Mouse (Mus musculus) stomach, embryonic 15.5 days (tissue): Measurements from ENCODE around the gene Immp2l. TPM values are rescaled to one million over a fixed set of nuclear protein-coding genes. Genes with fewer than 3 reads are reported as not detected.

ENCODE experiments used
- ATAC-seq: fragments of 200-750 bp; cut with Nextera tagmentation; 2 replicates; pipeline ENCODE4 v1.8.0; 2017; ENCODE audit warnings: low read depth, moderate number of reproducible peaks, moderate TSS enrichment; ENCODE audit not compliant: insufficient read depth, low FRiP score
- H3K27ac ChIP-seq: fragments of 300-500 bp; sonication (generic); 2 replicates; pipeline ENCODE4 v1.5.1; 2015; ENCODE audit warnings: mild to moderate bottlenecking, inconsistent platforms
- H3K27me3 ChIP-seq: fragments of 300-500 bp; sonication (generic); replicated peaks from 2 replicates; pipeline ENCODE4 v1.6.1; 2015; ENCODE audit warnings: inconsistent platforms
- H3K36me3 ChIP-seq: fragments of 300-500 bp; sonication (generic); 2 replicates; pipeline ENCODE4 v1.6.1; 2015; ENCODE audit warnings: inconsistent platforms
- H3K4me1 ChIP-seq: fragments of 300-500 bp; sonication (generic); 2 replicates; pipeline ENCODE4 v1.6.1; 2015; ENCODE audit warnings: inconsistent platforms
- H3K4me2 ChIP-seq: fragments of 300-500 bp; sonication (generic); 2 replicates; pipeline ENCODE4 v1.6.1; 2015; ENCODE audit warnings: mild to moderate bottlenecking, inconsistent platforms
- H3K4me3 ChIP-seq: fragments of 300-500 bp; sonication (generic); replicated peaks from 2 replicates; pipeline ENCODE4 v1.5.1; 2015; ENCODE audit warnings: inconsistent platforms
- H3K9ac ChIP-seq: fragments of 300-500 bp; sonication (generic); 2 replicates; pipeline ENCODE4 v1.6.1; 2015; ENCODE audit warnings: inconsistent platforms
- H3K9me3 ChIP-seq: fragments of 300-500 bp; sonication (generic); 2 replicates; pipeline ENCODE4 v1.6.1; 2016; ENCODE audit warnings: inconsistent platforms
- WGBS: fragments of 180-500 bp; shearing (Covaris S2); methylation state at CpG from one replicate; pipeline ENCODE4 v1.1.7; 2015; 5-methylcytosine and 5-hydroxymethylcytosine counted together
- polyA plus RNA-seq: library from polyadenylated mRNA; unstranded; fragments of >200 nt; fragmentation: Nextera tagmentation; extraction: Ambion mirVana; gene quantifications from 2 replicates; pipeline ENCODE4 v1.2.1, GENCODE M21; 2015

Immp2l gene
- polyA plus RNA-seq, 1 experiment from 2014 or later: 15.6 TPM

DNA sequence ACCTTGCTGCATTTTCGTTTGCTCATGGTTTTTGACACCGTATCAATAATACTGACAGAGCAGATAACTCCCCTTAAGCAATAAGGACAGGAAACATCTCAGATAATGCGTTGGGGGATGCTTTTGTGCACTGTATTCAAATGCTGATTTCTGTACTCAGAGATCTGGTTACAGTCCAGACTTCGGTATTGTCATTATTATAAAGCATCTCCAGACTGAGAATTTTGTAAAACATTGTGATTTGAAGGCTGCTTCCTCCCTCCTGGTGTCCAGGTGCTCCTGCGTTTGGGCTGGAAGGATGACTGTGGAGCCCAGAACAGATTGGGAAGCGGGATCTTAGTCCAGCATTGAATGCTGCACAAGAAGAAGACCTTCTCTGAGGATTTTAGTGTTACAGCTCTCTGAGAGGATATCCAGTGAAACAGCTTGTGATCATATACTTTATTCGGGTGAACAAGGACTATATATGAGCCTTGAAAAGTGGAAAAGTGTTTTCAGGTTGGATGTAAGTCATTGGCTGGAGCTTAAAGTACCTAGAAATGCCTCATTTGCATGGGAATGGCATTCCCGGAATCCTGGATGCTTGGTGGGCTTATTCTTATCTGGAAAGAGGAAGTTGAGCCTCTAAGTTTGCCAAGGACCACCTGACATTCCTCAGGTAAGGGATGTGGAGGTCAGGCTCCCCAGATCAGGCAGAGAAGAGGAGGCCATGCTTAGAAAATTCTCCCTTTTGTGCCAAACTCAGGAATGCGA, 28.1 kb upstream of the Immp2l start:
- H3K36me3 ChIP-seq: no peaks in the 10 kb centered on the region
- no peaks in the 10 kb centered on the region for H3K4me1 ChIP-seq
- no peak overlapping the region for H3K4me2 ChIP-seq
- H3K9ac ChIP-seq: no peak overlapping the region
- 71% methylated on average over 9 of the region's 9 CpGs for WGBS
- H3K9me3 ChIP-seq: no peaks in the 10 kb centered on the region
- ATAC-seq: no peak
- no peak overlapping the region for H3K4me3 ChIP-seq
- no peaks in the 10 kb centered on the region for H3K27me3 ChIP-seq
- no peak overlapping the region for H3K27ac ChIP-seq

DNA sequence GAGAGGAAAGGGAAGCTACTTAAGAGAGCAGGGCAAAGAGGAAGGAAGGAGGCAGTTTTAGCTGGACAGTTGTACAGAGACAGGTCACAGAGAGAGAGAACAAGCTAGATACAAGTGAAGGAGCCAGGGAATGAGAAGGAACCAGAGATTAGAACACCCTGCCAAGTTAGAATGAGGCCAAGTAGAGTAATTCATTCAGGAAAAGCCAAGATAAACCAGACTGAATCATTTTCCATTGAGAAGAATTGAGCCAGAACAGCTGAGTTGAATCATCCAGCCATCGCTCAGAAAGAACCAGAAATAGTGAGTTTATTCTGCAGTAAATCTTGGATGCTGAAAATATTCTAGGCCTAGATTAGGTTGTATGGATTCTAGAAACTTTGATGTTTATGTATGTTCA, 1.4 kb upstream of the Immp2l start:
- Histone ChIP-seq H3K36me3 (no peaks in the 10 kb centered on the region), H3K4me1 (no peaks in the 10 kb centered on the region), H3K4me2 (no peak overlapping the region), H3K27me3 (no peaks in the 10 kb centered on the region), H3K9ac (no peak overlapping the region), H3K4me3 (no peak overlapping the region), H3K9me3 (no peaks in the 10 kb centered on the region), H3K27ac (no peak overlapping the region; the same call in 1 of the 2 replicates)
- WGBS: 74% methylated on average over 1 of the region's 1 CpGs
- no peak for ATAC-seq

DNA sequence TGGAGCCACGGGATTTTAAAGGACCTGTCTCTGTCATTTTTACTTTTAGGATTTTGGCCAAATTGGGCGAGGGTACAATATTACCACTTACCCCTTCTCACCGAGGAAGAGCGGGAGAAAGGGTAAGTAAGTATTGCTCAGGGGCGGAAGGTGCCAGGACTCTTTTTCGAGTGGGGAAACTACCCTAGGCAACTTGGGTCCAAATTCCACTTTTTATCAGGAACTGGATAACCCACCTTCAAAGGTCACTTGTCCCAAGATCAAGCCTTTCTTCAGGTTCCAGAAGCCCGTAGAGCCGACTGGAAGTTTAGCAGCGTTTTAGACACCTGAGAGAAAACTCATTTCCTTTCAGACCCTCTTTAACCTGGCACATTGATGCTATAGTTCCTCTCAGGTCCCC, 622 bp downstream of the Immp2l start:
- Histone ChIP-seq H3K4me1 (no peaks in the 10 kb centered on the region), H3K4me2 (peak overlapping the region; percentile 85), H3K9me3 (no peaks in the 10 kb centered on the region), H3K36me3 (no peaks in the 10 kb centered on the region), H3K27me3 (no peaks in the 10 kb centered on the region), H3K27ac (peak overlapping the region; percentile 68; the same call in 1 of the 2 replicates), H3K9ac (peak overlapping the region; percentile 85), H3K4me3 (peak overlapping the region; percentile 79)
- ATAC-seq: 0 out of 2 replicates have a peak, but pooled peaks have one; percentile 5
- 11% methylated on average over 9 of the region's 9 CpGs for WGBS

DNA sequence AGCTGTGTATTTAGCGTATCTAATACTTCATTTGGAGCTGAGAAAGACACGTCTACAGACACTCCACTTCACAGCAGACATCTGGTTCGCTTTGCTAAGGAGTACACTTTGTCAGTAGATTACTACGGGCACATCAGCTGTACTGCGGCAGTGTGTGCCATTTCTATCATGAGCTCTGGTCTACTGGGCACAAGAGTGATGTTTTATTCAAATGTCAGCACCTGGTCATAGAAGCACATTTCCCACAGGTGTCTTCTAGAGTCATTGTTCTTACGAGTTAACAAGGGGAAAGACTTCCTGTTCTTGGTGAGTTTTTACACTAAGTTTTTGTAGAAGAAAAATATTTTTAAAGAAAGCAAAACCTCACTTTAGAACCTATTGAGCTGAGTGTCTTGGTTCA, 3.6 kb downstream of the Immp2l start:
- Histone ChIP-seq H3K27ac (no peak overlapping the region), H3K4me1 (no peaks in the 10 kb centered on the region), H3K9me3 (no peaks in the 10 kb centered on the region), H3K4me3 (no peak overlapping the region), H3K9ac (no peak overlapping the region), H3K27me3 (no peaks in the 10 kb centered on the region), H3K36me3 (no peaks in the 10 kb centered on the region), H3K4me2 (no peak overlapping the region)
- ATAC-seq: no peak
- 76% methylated on average over 6 of the region's 6 CpGs for WGBS

DNA sequence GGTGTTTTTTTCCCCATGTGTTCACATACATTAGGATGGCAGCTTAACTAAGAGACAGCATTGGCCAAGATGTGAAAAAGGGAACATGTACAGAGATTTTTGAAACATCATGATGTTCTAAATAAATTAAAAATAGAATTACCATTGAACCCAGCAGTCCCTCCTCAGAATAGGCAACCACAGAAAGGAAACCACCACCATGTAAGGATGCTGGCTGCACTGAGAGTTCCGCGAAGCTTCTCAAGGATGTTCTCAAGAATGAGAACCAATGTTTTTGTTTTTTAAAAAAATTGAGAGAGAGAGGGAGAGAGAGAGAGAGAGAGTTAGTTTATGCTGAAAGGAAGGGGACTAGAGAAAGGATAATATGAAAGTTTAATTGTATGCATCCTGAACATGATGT, 7.2 kb downstream of the Immp2l start:
- no peak overlapping the region for H3K27ac ChIP-seq
- no peak overlapping the region for H3K4me2 ChIP-seq
- no peaks in the 10 kb centered on the region for H3K9me3 ChIP-seq
- no peak overlapping the region for H3K9ac ChIP-seq
- no peaks in the 10 kb centered on the region for H3K27me3 ChIP-seq
- H3K36me3 ChIP-seq: no peaks in the 10 kb centered on the region
- no peaks in the 10 kb centered on the region for H3K4me1 ChIP-seq
- H3K4me3 ChIP-seq: no peak overlapping the region
- no peak for ATAC-seq
- WGBS: 93% methylated on average over 2 of the region's 2 CpGs

DNA sequence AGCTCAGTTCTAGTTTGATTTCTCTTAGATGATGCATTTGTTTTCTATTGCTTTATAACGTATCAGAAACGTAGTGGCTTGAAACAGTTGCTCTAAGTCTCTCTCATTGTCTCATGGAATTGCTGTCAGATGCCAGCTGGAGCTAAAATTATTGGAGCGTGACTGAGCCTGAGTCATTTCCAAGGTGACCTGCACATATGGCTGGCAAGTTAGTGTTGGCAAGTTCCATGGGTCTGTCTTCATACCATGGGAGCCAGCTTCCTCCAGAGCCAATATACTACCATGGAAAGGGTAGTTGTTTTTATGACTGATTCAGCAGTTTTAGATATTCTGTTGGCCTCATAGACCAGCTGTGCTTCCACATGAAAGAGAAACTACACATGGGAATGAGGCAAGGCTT, 9.3 kb downstream of the Immp2l start:
- no peak overlapping the region for H3K9ac ChIP-seq
- ATAC-seq: no peak
- H3K4me1 ChIP-seq: no peaks in the 10 kb centered on the region
- no peak overlapping the region for H3K27ac ChIP-seq
- no peaks in the 10 kb centered on the region for H3K27me3 ChIP-seq
- H3K9me3 ChIP-seq: no peaks in the 10 kb centered on the region
- no peaks in the 10 kb centered on the region for H3K36me3 ChIP-seq
- H3K4me2 ChIP-seq: no peak overlapping the region
- WGBS: 92% methylated on average over 3 of the region's 3 CpGs
- no peak overlapping the region for H3K4me3 ChIP-seq

DNA sequence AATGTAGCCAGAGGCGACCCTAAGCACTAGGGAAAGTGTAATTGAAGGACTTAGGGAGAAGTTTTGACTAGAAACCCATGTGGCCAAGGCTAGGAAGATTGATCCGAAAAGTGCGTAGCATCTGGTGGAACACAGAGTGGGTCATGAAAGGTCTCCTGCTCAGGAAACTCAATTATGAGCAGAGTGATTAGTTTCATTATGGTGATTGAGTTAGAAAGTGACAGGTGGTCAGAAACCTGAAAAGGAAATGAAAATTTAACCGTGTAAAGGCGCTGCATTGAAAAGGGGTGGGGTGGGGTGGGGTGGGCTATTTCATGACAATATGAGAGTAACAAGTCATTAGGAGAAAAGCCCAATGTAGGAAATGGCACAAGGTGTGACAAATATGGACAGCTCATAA, 15.9 kb downstream of the Immp2l start:
- no peak overlapping the region for H3K4me3 ChIP-seq
- H3K4me2 ChIP-seq: no peak overlapping the region
- no peak for ATAC-seq
- no peaks in the 10 kb centered on the region for H3K36me3 ChIP-seq
- H3K9me3 ChIP-seq: no peaks in the 10 kb centered on the region
- WGBS: 79% methylated on average over 5 of the region's 5 CpGs
- H3K4me1 ChIP-seq: no peaks in the 10 kb centered on the region
- H3K9ac ChIP-seq: no peak overlapping the region
- no peaks in the 10 kb centered on the region for H3K27me3 ChIP-seq
- H3K27ac ChIP-seq: no peak overlapping the region

DNA sequence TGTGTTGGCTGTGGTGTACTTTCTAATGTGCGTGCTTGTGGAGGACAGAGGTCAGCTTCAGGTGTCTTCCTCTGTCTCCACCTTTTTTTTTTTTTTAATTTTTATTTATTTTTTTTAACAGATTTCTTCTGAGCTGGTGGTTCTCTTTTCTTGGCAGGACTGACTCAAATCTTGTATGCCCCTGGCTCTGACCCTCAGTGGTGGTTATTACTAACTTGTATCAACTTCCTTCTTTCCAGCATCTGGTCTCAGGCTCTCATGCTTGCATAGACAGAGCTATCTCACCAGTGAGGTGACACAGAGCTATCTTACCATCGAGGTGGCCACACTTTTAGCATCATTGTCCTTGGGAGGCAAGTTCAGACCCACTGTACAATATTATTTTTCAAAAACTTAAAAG, 17.8 kb downstream of the Immp2l start:
- H3K27me3 ChIP-seq: no peaks in the 10 kb centered on the region
- H3K36me3 ChIP-seq: no peaks in the 10 kb centered on the region
- no peak overlapping the region for H3K27ac ChIP-seq
- H3K9me3 ChIP-seq: no peaks in the 10 kb centered on the region
- no peak for ATAC-seq
- no peak overlapping the region for H3K9ac ChIP-seq
- H3K4me3 ChIP-seq: no peak overlapping the region
- 84% methylated on average over 2 of the region's 2 CpGs for WGBS
- no peak overlapping the region for H3K4me2 ChIP-seq
- no peaks in the 10 kb centered on the region for H3K4me1 ChIP-seq

DNA sequence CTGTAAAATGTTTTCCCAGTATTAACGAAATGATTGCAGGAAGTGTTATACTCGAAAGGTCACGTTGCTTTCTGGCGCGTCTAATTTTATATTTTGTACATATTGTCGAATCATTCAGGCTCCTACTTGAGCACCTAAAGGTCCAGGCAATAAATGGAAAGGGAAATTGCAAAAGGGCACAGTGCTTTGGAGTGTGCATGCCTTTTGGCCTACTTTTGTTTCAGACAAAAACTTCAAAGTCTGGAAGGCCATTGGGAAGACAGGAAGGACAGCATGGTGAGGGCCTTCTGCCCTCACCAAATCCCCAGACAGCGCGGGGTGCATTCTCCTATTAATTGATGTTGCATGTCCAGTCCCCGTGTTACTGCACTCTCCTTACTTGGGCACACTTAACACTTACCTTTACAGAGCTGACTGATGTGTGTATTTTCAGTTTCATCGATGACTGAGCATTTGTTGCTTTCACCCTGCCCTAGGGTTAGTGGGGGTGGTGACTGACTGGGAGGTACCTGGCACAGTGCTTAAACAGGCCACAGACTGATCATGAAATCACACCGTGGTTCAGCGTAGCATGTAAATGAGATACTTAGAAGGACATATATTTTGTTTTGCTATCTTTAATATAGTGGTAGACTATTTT, 20.7 kb downstream of the Immp2l start:
- 83% methylated on average over 12 of the region's 12 CpGs for WGBS
- Histone ChIP-seq H3K27me3 (no peaks in the 10 kb centered on the region), H3K36me3 (no peaks in the 10 kb centered on the region), H3K9me3 (no peaks in the 10 kb centered on the region), H3K27ac (no peak overlapping the region), H3K4me1 (no peaks in the 10 kb centered on the region), H3K9ac (no peak overlapping the region), H3K4me2 (no peak overlapping the region), H3K4me3 (no peak overlapping the region)
- no peak for ATAC-seq

DNA sequence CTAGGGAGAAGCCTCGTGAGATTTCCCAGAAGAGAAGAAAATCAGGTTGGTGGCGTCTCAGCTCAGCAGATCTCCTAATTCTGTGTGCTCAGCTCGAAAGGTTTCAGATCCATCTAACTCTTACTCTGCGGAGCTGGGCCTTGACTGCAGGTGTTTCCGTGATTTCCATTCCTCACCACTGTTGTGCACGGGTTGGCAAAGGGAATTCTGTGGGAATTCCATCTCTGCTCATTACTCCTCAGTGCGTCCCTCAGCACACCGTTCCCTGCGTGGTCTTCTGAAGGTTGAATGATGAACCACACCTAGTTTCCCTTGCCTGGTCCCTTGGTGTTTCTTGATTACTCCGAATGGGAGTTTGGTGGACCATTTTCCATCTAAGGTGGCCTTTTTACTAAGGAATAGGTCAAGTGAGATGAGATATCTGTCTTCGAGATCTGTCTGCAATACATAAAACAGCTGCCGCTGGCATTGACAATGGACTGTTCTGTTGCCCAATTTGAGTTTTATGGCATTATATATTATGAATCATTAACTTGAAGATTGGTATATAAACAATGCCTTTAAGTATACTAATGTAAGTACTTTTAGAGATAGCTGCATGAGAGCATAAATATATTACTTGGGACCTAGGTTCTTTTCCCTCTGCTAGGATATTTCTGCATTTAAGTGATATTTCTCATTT, 23.3 kb downstream of the Immp2l start:
- no peak for ATAC-seq
- no peaks in the 10 kb centered on the region for H3K36me3 ChIP-seq
- no peaks in the 10 kb centered on the region for H3K4me1 ChIP-seq
- no peaks in the 10 kb centered on the region for H3K9me3 ChIP-seq
- 82% methylated on average over 12 of the region's 12 CpGs for WGBS
- H3K9ac ChIP-seq: no peak overlapping the region
- H3K4me3 ChIP-seq: no peak overlapping the region
- H3K4me2 ChIP-seq: no peak overlapping the region
- no peaks in the 10 kb centered on the region for H3K27me3 ChIP-seq
- no peak overlapping the region for H3K27ac ChIP-seq

DNA sequence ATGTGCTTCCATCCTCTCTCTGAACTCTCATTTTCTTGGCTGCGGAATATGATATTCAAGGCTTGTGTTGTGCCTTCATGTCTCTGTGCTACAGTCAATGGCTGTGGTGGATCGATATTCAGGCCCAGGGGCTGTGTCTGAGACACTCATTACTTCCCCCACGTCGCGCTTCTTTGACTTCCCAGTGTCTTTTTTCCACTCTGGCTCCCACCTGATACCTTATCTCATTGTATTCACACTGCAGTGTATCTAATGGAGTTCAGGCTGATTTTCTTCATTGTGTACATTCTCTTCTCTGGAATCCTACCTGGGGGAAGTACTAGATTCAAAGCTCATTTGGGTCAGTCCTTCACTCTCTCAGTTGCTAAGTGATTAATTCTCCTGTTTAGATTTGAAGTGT, 27.1 kb downstream of the Immp2l start:
- no peak overlapping the region for H3K9ac ChIP-seq
- H3K4me2 ChIP-seq: no peak overlapping the region
- no peak overlapping the region for H3K27ac ChIP-seq
- no peaks in the 10 kb centered on the region for H3K4me1 ChIP-seq
- H3K9me3 ChIP-seq: no peaks in the 10 kb centered on the region
- H3K36me3 ChIP-seq: no peaks in the 10 kb centered on the region
- no peaks in the 10 kb centered on the region for H3K27me3 ChIP-seq
- no peak for ATAC-seq
- H3K4me3 ChIP-seq: no peak overlapping the region
- WGBS: 73% methylated on average over 5 of the region's 5 CpGs

DNA sequence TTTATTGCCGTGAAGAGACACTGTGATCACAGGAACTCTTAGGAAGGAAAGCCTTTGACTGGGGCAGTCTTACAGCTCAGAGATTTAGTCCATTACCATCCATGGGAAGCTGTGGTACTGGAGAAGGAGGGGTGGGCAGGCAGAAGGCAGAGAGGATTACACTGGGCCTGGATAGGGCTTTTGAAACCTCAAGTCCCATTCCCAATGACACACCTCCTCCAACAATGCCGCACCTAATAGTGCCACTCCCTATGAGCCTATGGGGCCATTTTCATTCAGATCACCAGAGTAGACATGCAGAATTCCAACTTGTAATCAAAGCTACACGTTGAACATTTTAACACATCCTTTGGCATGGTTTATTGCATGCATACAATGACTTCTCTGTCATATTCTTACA, 29.0 kb downstream of the Immp2l start:
- no peak overlapping the region for H3K9ac ChIP-seq
- WGBS: 71% methylated on average over 3 of the region's 3 CpGs
- no peak overlapping the region for H3K4me3 ChIP-seq
- H3K4me2 ChIP-seq: no peak overlapping the region
- H3K27me3 ChIP-seq: no peaks in the 10 kb centered on the region
- no peaks in the 10 kb centered on the region for H3K4me1 ChIP-seq
- H3K36me3 ChIP-seq: no peaks in the 10 kb centered on the region
- no peak for ATAC-seq
- no peak overlapping the region for H3K27ac ChIP-seq
- no peaks in the 10 kb centered on the region for H3K9me3 ChIP-seq
